Mouse (Mus musculus) left cerebral cortex, postnatal 14 days (tissue): ENCODE data around the gene Lyrm4. TPM values are rescaled to one million over a fixed set of nuclear protein-coding genes. Genes with fewer than 3 reads are reported as not detected.
"Not testable (repeated sequence)": the region's sequence is repeated elsewhere in the genome, so short reads cannot be mapped to it uniquely, and the experiment has no call there.

Experiments
- DNase-seq, 2 experiments: peaks; one replicate each; pipeline ENCODE4 v3.0.0; 2021 to 2022; ENCODE audit warnings: low spot score in 2 of 2, mixed read lengths in 1 of 2
- intact Hi-C: fragments of 180-260 bp; cut with DNase I; formaldehyde crosslinking; loops from one replicate; pipeline ENCODE4 v1.15.1; 2025
- total RNA-seq, 2 experiments: library from RNA; stranded (reverse); gene quantifications; 2 replicates each; pipeline ENCODE4 v1.2.3; 2021

Gene Lyrm4
- total RNA-seq, 2 experiments from 2014 or later: 22.5 to 23.2 TPM

GRCm38 (mm10) chr13:36015636-36016035, 101.7 kb downstream of the Lyrm4 start:
- no peak for DNase-seq
- intact Hi-C loops: loop anchor here (5.0 kb wide), 1 partner anchor 1297 kb away; no protein-coding TSS in a partner anchor

- DNase-seq: no peak
- intact Hi-C loops: no loop called here
Measured at GRCm38 (mm10) chr13:36009981-36010380, 107.3 kb downstream of the Lyrm4 start.

- DNase-seq: no peak
- intact Hi-C loops: no loop called here
Measured at GRCm38 (mm10) chr13:36000798-36001197, 116.5 kb downstream of the Lyrm4 start.

- intact Hi-C loops: no loop called here
- DNase-seq: no peak
Measured at GRCm38 (mm10) chr13:35997606-35998005, 119.7 kb downstream of the Lyrm4 start.

- DNase-seq: no peak
- intact Hi-C loops: no loop called here
Measured at GRCm38 (mm10) chr13:35995696-35996426, 121.5 kb downstream of the Lyrm4 start.

GRCm38 (mm10) chr13:35995231-35995630, 122.1 kb downstream of the Lyrm4 start:
- intact Hi-C loops: no loop called here
- DNase-seq: no peak

- peak; percentile 65 to 76 for DNase-seq
- intact Hi-C loops: no loop called here
Measured at GRCm38 (mm10) chr13:35994067-35994466, 123.3 kb downstream of the Lyrm4 start.

GRCm38 (mm10) chr13:35991185-35991584, 126.1 kb downstream of the Lyrm4 start:
- intact Hi-C loops, DNase-seq: not testable (repeated sequence)

- intact Hi-C loops: no loop called here
- no peak for DNase-seq
Measured at GRCm38 (mm10) chr13:35989329-35989728, 128.0 kb downstream of the Lyrm4 start.

GRCm38 (mm10) chr13:35982985-35983384, 134.3 kb downstream of the Lyrm4 start:
- intact Hi-C loops: no loop called here
- no peak for DNase-seq

- peak in 1 of 2 experiments; percentile 34 for DNase-seq
- intact Hi-C loops: no loop called here
Measured at GRCm38 (mm10) chr13:35980471-35980870, 136.9 kb downstream of the Lyrm4 start.

- intact Hi-C loops: no loop called here
- no peak for DNase-seq
Measured at GRCm38 (mm10) chr13:35976912-35977311, 140.4 kb downstream of the Lyrm4 start.

- no peak for DNase-seq
- intact Hi-C loops: no loop called here
Measured at GRCm38 (mm10) chr13:35969829-35970228, 147.5 kb downstream of the Lyrm4 start.

GRCm38 (mm10) chr13:35969431-35969721, 147.9 kb downstream of the Lyrm4 start:
- DNase-seq: no peak
- intact Hi-C loops: no loop called here

- intact Hi-C loops: no loop called here
Measured at GRCm38 (mm10) chr13:35968719-35969430, 148.5 kb downstream of the Lyrm4 start.

GRCm38 (mm10) chr13:35968131-35968718, 149.1 kb downstream of the Lyrm4 start:
- intact Hi-C loops: no loop called here
- no peak for DNase-seq

More at GRCm38 (mm10) chr13:35968719-35969430, 148.5 kb downstream of the Lyrm4 start:
- no peak for DNase-seq

GRCm38 (mm10) chr13:35967690-35968089, 149.6 kb downstream of the Lyrm4 start:
- intact Hi-C loops: no loop called here

GRCm38 (mm10) chr13:35963583-35963982, 153.7 kb downstream of the Lyrm4 start:
- no peak for DNase-seq
- intact Hi-C loops: no loop called here

More at GRCm38 (mm10) chr13:35967690-35968089, 149.6 kb downstream of the Lyrm4 start:
- no peak for DNase-seq

GRCm38 (mm10) chr13:35959391-35960067, 157.8 kb downstream of the Lyrm4 start:
- intact Hi-C loops: no loop called here
- DNase-seq: no peak

GRCm38 (mm10) chr13:35958539-35958938, 158.8 kb downstream of the Lyrm4 start, which contains the start of gene Ppp1r3g:
Gene Ppp1r3g (plus strand): TSS chr13:35958839.
- DNase-seq: no peak
- intact Hi-C loops: no loop called here
